Mouse (Mus musculus): Measurements from ENCODE around the gene Bcl2. TPM values are rescaled to one million over a fixed set of nuclear protein-coding genes. Genes with fewer than 3 reads are reported as not detected.

Bcl2 gene
- polyA plus RNA-seq, 1 experiment from 2014 or later = 20.9 TPM

GRCm38 (mm10) chr1:106703183-106703582 lies 10.9 kb downstream of the Bcl2 start:
- H3K9ac ChIP-seq (ENCODE audit: low read depth, low read length) = no peak overlapping the region

GRCm38 (mm10) chr1:106702471-106703175 lies 11.5 kb downstream of the Bcl2 start:
- no peak for ATAC-seq (ENCODE audit: low FRiP score, low TSS enrichment)

More at GRCm38 (mm10) chr1:106703183-106703582, 10.9 kb downstream of the Bcl2 start:
- Histone ChIP-seq H3K36me3 (ENCODE audit: control insufficient read depth, insufficient read depth, low read length) (no peaks in the 10 kb centered on the region), H3K4me2 (replicated peaks; ENCODE audit: low read depth, low read length) (no peak overlapping the region), H3K27ac (ENCODE audit: low read depth, low read length) (no peak overlapping the region), H3K4me1 (ENCODE audit: control insufficient read depth, insufficient read depth, low read length) (peaks cover 1% of the 10 kb centered on the region; the same call in 1 of the 2 replicates), H3K27me3 (ENCODE audit: control insufficient read depth, insufficient read depth, low read length) (no peaks in the 10 kb centered on the region), H3K9me3 (ENCODE audit: control insufficient read depth, low read length) (no peaks in the 10 kb centered on the region), H3K4me3 (ENCODE audit: low read length) (no peak overlapping the region)
- ATAC-seq (ENCODE audit: low FRiP score, low TSS enrichment) = no peak
- 64% methylated on average over 3 of the region's 3 CpGs for WGBS

GRCm38 (mm10) chr1:106700520-106701114 lies 13.5 kb downstream of the Bcl2 start:
- H3K4me2 ChIP-seq (replicated peaks; ENCODE audit: low read depth, low read length) = no peak overlapping the region
- no peak overlapping the region for H3K27ac ChIP-seq (ENCODE audit: low read depth, low read length)
- no peaks in the 10 kb centered on the region for H3K9me3 ChIP-seq (ENCODE audit: control insufficient read depth, low read length)
- no peaks in the 10 kb centered on the region; the same call in 1 of the 2 replicates for H3K36me3 ChIP-seq (ENCODE audit: control insufficient read depth, insufficient read depth, low read length)
- H3K9ac ChIP-seq (ENCODE audit: low read depth, low read length) = no peak overlapping the region
- 86% methylated on average over 9 of the region's 9 CpGs for WGBS
- ATAC-seq (ENCODE audit: low FRiP score, low TSS enrichment) = no peak
- no peaks in the 10 kb centered on the region for H3K27me3 ChIP-seq (ENCODE audit: control insufficient read depth, insufficient read depth, low read length)
- H3K4me3 ChIP-seq (ENCODE audit: low read length) = no peak overlapping the region
- no peaks in the 10 kb centered on the region for H3K4me1 ChIP-seq (ENCODE audit: control insufficient read depth, insufficient read depth, low read length)

More at GRCm38 (mm10) chr1:106702471-106703175, 11.5 kb downstream of the Bcl2 start:
- H3K4me1 ChIP-seq (ENCODE audit: control insufficient read depth, insufficient read depth, low read length) = no peaks in the 10 kb centered on the region
- no peak overlapping the region for H3K9ac ChIP-seq (ENCODE audit: low read depth, low read length)
- H3K36me3 ChIP-seq (ENCODE audit: control insufficient read depth, insufficient read depth, low read length) = no peaks in the 10 kb centered on the region
- H3K4me3 ChIP-seq (ENCODE audit: low read length) = no peak overlapping the region
- H3K27me3 ChIP-seq (ENCODE audit: control insufficient read depth, insufficient read depth, low read length) = no peaks in the 10 kb centered on the region
- H3K27ac ChIP-seq (ENCODE audit: low read depth, low read length) = no peak overlapping the region
- H3K4me2 ChIP-seq (replicated peaks; ENCODE audit: low read depth, low read length) = no peak overlapping the region
- WGBS = 74% methylated on average over 4 of the region's 4 CpGs
- H3K9me3 ChIP-seq (ENCODE audit: control insufficient read depth, low read length) = no peaks in the 10 kb centered on the region

GRCm38 (mm10) chr1:106696472-106696871 lies 17.6 kb downstream of the Bcl2 start:
- H3K9ac ChIP-seq (ENCODE audit: low read depth, low read length) = no peak overlapping the region
- ATAC-seq (ENCODE audit: low FRiP score, low TSS enrichment) = no peak
- H3K4me2 ChIP-seq (replicated peaks; ENCODE audit: low read depth, low read length) = no peak overlapping the region
- no peaks in the 10 kb centered on the region for H3K4me1 ChIP-seq (ENCODE audit: control insufficient read depth, insufficient read depth, low read length)
- H3K27ac ChIP-seq (ENCODE audit: low read depth, low read length) = no peak overlapping the region
- WGBS = 96% methylated on average over 5 of the region's 5 CpGs
- H3K9me3 ChIP-seq (ENCODE audit: control insufficient read depth, low read length) = no peaks in the 10 kb centered on the region
- H3K27me3 ChIP-seq (ENCODE audit: control insufficient read depth, insufficient read depth, low read length) = no peaks in the 10 kb centered on the region
- no peaks in the 10 kb centered on the region; the same call in 1 of the 2 replicates for H3K36me3 ChIP-seq (ENCODE audit: control insufficient read depth, insufficient read depth, low read length)
- H3K4me3 ChIP-seq (ENCODE audit: low read length) = no peak overlapping the region

- no peak overlapping the region for H3K9ac ChIP-seq (ENCODE audit: low read depth, low read length)
- H3K9me3 ChIP-seq (ENCODE audit: control insufficient read depth, low read length) = no peaks in the 10 kb centered on the region
- no peaks in the 10 kb centered on the region; the same call in 1 of the 2 replicates for H3K36me3 ChIP-seq (ENCODE audit: control insufficient read depth, insufficient read depth, low read length)
- WGBS = 73% methylated on average over 4 of the region's 4 CpGs
- H3K27ac ChIP-seq (ENCODE audit: low read depth, low read length) = no peak overlapping the region
- H3K4me2 ChIP-seq (replicated peaks; ENCODE audit: low read depth, low read length) = no peak overlapping the region
- ATAC-seq (ENCODE audit: low FRiP score, low TSS enrichment) = no peak
- no peaks in the 10 kb centered on the region for H3K27me3 ChIP-seq (ENCODE audit: control insufficient read depth, insufficient read depth, low read length)
- no peak overlapping the region for H3K4me3 ChIP-seq (ENCODE audit: low read length)
- H3K4me1 ChIP-seq (ENCODE audit: control insufficient read depth, insufficient read depth, low read length) = no peaks in the 10 kb centered on the region
Measured at GRCm38 (mm10) chr1:106695649-106696048, 18.4 kb downstream of the Bcl2 start.

- H3K27ac ChIP-seq (ENCODE audit: low read depth, low read length) = no peak overlapping the region
- H3K4me2 ChIP-seq (replicated peaks; ENCODE audit: low read depth, low read length) = no peak overlapping the region
- no peak overlapping the region for H3K4me3 ChIP-seq (ENCODE audit: low read length)
- no peaks in the 10 kb centered on the region; the same call in 1 of the 2 replicates for H3K36me3 ChIP-seq (ENCODE audit: control insufficient read depth, insufficient read depth, low read length)
- WGBS = 56% methylated on average over 6 of the region's 6 CpGs
- H3K9me3 ChIP-seq (ENCODE audit: control insufficient read depth, low read length) = no peaks in the 10 kb centered on the region
- ATAC-seq (ENCODE audit: low FRiP score, low TSS enrichment) = no peak
- H3K27me3 ChIP-seq (ENCODE audit: control insufficient read depth, insufficient read depth, low read length) = no peaks in the 10 kb centered on the region
- H3K9ac ChIP-seq (ENCODE audit: low read depth, low read length) = no peak overlapping the region
- no peaks in the 10 kb centered on the region for H3K4me1 ChIP-seq (ENCODE audit: control insufficient read depth, insufficient read depth, low read length)
Measured at GRCm38 (mm10) chr1:106694316-106694715, 19.8 kb downstream of the Bcl2 start.

- Histone ChIP-seq H3K4me2 (replicated peaks; ENCODE audit: low read depth, low read length) (no peak overlapping the region), H3K4me1 (ENCODE audit: control insufficient read depth, insufficient read depth, low read length) (peaks cover 1% of the 10 kb centered on the region; the same call in 1 of the 2 replicates), H3K27ac (ENCODE audit: low read depth, low read length) (no peak overlapping the region), H3K27me3 (ENCODE audit: control insufficient read depth, insufficient read depth, low read length) (no peaks in the 10 kb centered on the region), H3K36me3 (ENCODE audit: control insufficient read depth, insufficient read depth, low read length) (no peaks in the 10 kb centered on the region; the same call in 1 of the 2 replicates), H3K9me3 (ENCODE audit: control insufficient read depth, low read length) (no peaks in the 10 kb centered on the region), H3K4me3 (ENCODE audit: low read length) (no peak overlapping the region), H3K9ac (ENCODE audit: low read depth, low read length) (no peak overlapping the region)
- ATAC-seq (ENCODE audit: low FRiP score, low TSS enrichment) = no peak
Measured at GRCm38 (mm10) chr1:106692599-106692998, 21.5 kb downstream of the Bcl2 start.

- Histone ChIP-seq H3K4me2 (replicated peaks; ENCODE audit: low read depth, low read length) (no peak overlapping the region), H3K27me3 (ENCODE audit: control insufficient read depth, insufficient read depth, low read length) (no peaks in the 10 kb centered on the region), H3K9ac (ENCODE audit: low read depth, low read length) (no peak overlapping the region), H3K4me1 (ENCODE audit: control insufficient read depth, insufficient read depth, low read length) (peaks cover 8% of the 10 kb centered on the region; the same call in 1 of the 2 replicates), H3K4me3 (ENCODE audit: low read length) (no peak overlapping the region), H3K36me3 (ENCODE audit: control insufficient read depth, insufficient read depth, low read length) (no peaks in the 10 kb centered on the region; the same call in 1 of the 2 replicates), H3K9me3 (ENCODE audit: control insufficient read depth, low read length) (no peaks in the 10 kb centered on the region), H3K27ac (ENCODE audit: low read depth, low read length) (no peak overlapping the region)
- no peak for ATAC-seq (ENCODE audit: low FRiP score, low TSS enrichment)
- 80% methylated on average over 6 of the region's 6 CpGs for whole genome bisulfite sequencing
Measured at GRCm38 (mm10) chr1:106690887-106691286, 23.2 kb downstream of the Bcl2 start.

GRCm38 (mm10) chr1:106688161-106688516 lies 25.9 kb downstream of the Bcl2 start:
- Histone ChIP-seq H3K27ac (ENCODE audit: low read depth, low read length) (peak overlapping the region; percentile 65; the same call in 1 of the 2 replicates), H3K4me2 (replicated peaks; ENCODE audit: low read depth, low read length) (peak overlapping the region; percentile 1; the same call in 1 of the 2 replicates), H3K4me1 (ENCODE audit: control insufficient read depth, insufficient read depth, low read length) (peaks cover 8% of the 10 kb centered on the region; the same call in 1 of the 2 replicates), H3K36me3 (ENCODE audit: control insufficient read depth, insufficient read depth, low read length) (no peaks in the 10 kb centered on the region), H3K27me3 (ENCODE audit: control insufficient read depth, insufficient read depth, low read length) (no peaks in the 10 kb centered on the region), H3K4me3 (ENCODE audit: low read length) (no peak overlapping the region), H3K9me3 (ENCODE audit: control insufficient read depth, low read length) (no peaks in the 10 kb centered on the region), H3K9ac (ENCODE audit: low read depth, low read length) (no peak overlapping the region; the same call in 1 of the 2 replicates)
- WGBS = 34% methylated on average over 5 of the region's 5 CpGs
- ATAC-seq (ENCODE audit: low FRiP score, low TSS enrichment) = no peak
